Mouse (Mus musculus) ES-E14 (cell line): ENCODE measurements around the gene Lsm4. TPM values are rescaled to one million over a fixed set of nuclear protein-coding genes. Genes with fewer than 3 reads are reported as not detected.

Source experiments
- DNase-seq: peaks from one replicate; pipeline ENCODE4 v3.0.0-alpha.2; 2013; ENCODE audit warnings: low read depth, low spot score
- H3K27ac ChIP-seq: 2 replicates; pipeline ENCODE4 v1.5.1; 2012; ENCODE audit warnings: low read depth, mild to moderate bottlenecking, low read length, moderate library complexity, mixed read lengths; ENCODE audit not compliant: poor library complexity, insufficient read depth, severe bottlenecking
- H3K36me3 ChIP-seq: 2 replicates; pipeline ENCODE4 v1.6.1; 2012; ENCODE audit warnings: mild to moderate bottlenecking, low read length, moderate library complexity, mixed read lengths; ENCODE audit not compliant: control insufficient read depth, poor library complexity, insufficient read depth, severe bottlenecking
- H3K4me1 ChIP-seq, 2 experiments: fragments of 150-350 bp in 1 of 2; sonication (generic) in 1 of 2; 2 replicates each; pipeline ENCODE4 v1.6.1; 2012; ENCODE audit warnings: low read length in 2 of 2, mild to moderate bottlenecking in 1 of 2, mixed read lengths in 1 of 2; ENCODE audit not compliant: control insufficient read depth in 2 of 2, insufficient read depth in 2 of 2, poor library complexity in 1 of 2
- H3K4me3 ChIP-seq, 2 experiments: fragments of 150-350 bp in 1 of 2; sonication (generic) in 1 of 2; 2 replicates each; pipeline ENCODE4 v1.5.1; 2012; ENCODE audit warnings: low read length in 2 of 2, low read depth in 1 of 2, mild to moderate bottlenecking in 1 of 2, mixed read lengths in 1 of 2; ENCODE audit not compliant: insufficient read depth in 1 of 2, poor library complexity in 1 of 2, severe bottlenecking in 1 of 2
- H3K9ac ChIP-seq: 2 replicates; pipeline ENCODE4 v1.6.1; 2012; ENCODE audit warnings: low read depth, mild to moderate bottlenecking, low read length, mixed read lengths; ENCODE audit not compliant: poor library complexity, insufficient read depth, severe bottlenecking
- H3K9me3 ChIP-seq: fragments of 150-350 bp; sonication (generic); 2 replicates; pipeline ENCODE4 v1.6.1; 2012; ENCODE audit warnings: low read depth, mild to moderate bottlenecking, low read length; ENCODE audit not compliant: control insufficient read depth, insufficient read depth
- CHD2 ChIP-seq: IDR thresholded peaks from 2 replicates; pipeline ENCODE4 v1.6.1; 2014; ENCODE audit warnings: mild to moderate bottlenecking, low read depth, low read length, inconsistent platforms
- HCFC1 ChIP-seq: IDR thresholded peaks from 2 replicates; pipeline ENCODE4 v1.6.1; 2012; ENCODE audit warnings: low read length, inconsistent platforms, borderline replicate concordance; ENCODE audit not compliant: insufficient read depth
- MAFK ChIP-seq: IDR thresholded peaks from 2 replicates; pipeline ENCODE4 v1.6.1; 2014; ENCODE audit warnings: mild to moderate bottlenecking, low read depth, low read length, inconsistent platforms; ENCODE audit not compliant: insufficient read depth
- ZC3H11A ChIP-seq: IDR thresholded peaks from 2 replicates; pipeline ENCODE4 v1.6.1; 2012; ENCODE audit warnings: low read depth, mild to moderate bottlenecking, inconsistent platforms, low read length, borderline replicate concordance
- ZNF384 ChIP-seq: IDR thresholded peaks from 2 replicates; pipeline ENCODE4 v1.6.1; 2012; ENCODE audit warnings: low read depth, low read length, inconsistent platforms
- in situ Hi-C, 2 experiments: fragments of 600-800 bp; cut with MboI; formaldehyde crosslinking; loops; one replicate each; pipeline ENCODE4 v1.15.1; 2025; ENCODE audit warnings: low sequenced_read_pairs in 2 of 2, inconsistent platforms in 1 of 2; ENCODE audit not compliant: unreplicated experiment in 2 of 2
- total RNA-seq: library from RNA; depleted of rRNA; stranded (reverse); fragments of 300-350 nt; gene quantifications from 2 replicates; pipeline ENCODE4 v1.2.3, GENCODE M21; 2012

Lsm4 gene
- total RNA-seq, 1 experiment, result 171 TPM

DNA sequence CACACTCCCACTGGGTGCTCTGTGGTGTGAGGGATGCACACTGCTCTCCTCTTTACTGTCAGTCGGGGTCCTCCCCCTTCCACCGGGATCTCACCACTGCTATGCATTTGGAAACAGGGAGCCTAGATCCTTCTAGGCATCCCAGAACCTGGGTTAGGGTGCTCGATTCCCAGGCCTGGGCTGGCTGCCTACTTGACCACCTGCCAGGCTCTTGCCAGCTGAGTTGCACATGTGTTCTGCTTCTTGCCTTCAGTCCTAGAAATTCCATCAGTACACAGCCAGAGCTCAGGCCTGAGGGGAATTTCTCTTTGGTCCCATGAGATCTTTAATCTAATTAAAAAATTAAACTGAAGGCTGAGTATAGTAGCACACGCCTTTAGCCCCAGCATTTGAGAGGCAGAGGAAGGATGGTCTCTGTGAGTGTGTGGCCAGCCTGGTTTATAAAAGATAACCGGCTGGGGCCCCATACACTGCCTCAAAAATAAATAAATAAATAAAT, 16.9 kb downstream of the Lsm4 start:
- no peaks in the 10 kb centered on the region for H3K9me3 ChIP-seq

DNA sequence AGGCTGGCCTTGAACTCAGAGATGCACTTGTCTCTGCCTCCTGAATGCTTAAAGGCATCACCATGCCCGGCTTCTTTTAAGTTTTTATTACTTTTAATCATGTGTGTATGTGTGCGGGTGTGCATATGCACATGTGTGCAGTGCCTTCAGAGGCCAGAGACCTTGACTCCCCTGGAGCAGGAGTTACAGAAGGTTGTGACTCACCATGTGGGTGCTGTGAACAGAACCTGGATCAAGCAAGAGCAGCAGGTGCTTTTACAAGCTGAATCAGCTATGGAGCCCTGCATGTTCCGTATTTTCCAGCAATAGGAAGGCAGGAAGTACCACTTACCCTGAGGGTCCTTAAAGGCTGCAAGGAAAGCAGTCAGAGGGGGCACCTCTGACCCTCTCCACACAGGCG, 18.2 kb downstream of the Lsm4 start:
- no peaks in the 10 kb centered on the region for H3K9me3 ChIP-seq
- H3K27ac ChIP-seq, result peak overlapping the region; percentile 92
- peak overlapping the region; percentile 50 to 66 for H3K4me3 ChIP-seq
- in situ Hi-C loops, result no loop called here
- H3K4me1 ChIP-seq, result peaks cover 6 to 22% of the 10 kb centered on the region in 2 experiments; a peak in 3 of 4 replicates
- no peaks in the 10 kb centered on the region for H3K36me3 ChIP-seq
- TF ChIP-seq MAFK (no peak), ZC3H11A (no peak), CHD2 (no peak), ZNF384 (no peak), HCFC1 (no peak)
- no peak for DNase-seq
- peak overlapping the region; percentile 87 for H3K9ac ChIP-seq

More for the DNA sequence above, 16.9 kb downstream of the Lsm4 start:
- H3K4me3 ChIP-seq, result no peak overlapping the region
- DNase-seq, result no peak
- H3K9ac ChIP-seq, result no peak overlapping the region; the same call in 1 of the 2 replicates
- H3K4me1 ChIP-seq, result peaks cover 6 to 20% of the 10 kb centered on the region in 2 experiments; a peak in 3 of 4 replicates
- H3K36me3 ChIP-seq, result no peaks in the 10 kb centered on the region
- TF ChIP-seq HCFC1 (no peak), ZC3H11A (no peak), CHD2 (no peak), ZNF384 (no peak), MAFK (no peak)
- in situ Hi-C loops, result no loop called here
- H3K27ac ChIP-seq, result no peak overlapping the region

DNA sequence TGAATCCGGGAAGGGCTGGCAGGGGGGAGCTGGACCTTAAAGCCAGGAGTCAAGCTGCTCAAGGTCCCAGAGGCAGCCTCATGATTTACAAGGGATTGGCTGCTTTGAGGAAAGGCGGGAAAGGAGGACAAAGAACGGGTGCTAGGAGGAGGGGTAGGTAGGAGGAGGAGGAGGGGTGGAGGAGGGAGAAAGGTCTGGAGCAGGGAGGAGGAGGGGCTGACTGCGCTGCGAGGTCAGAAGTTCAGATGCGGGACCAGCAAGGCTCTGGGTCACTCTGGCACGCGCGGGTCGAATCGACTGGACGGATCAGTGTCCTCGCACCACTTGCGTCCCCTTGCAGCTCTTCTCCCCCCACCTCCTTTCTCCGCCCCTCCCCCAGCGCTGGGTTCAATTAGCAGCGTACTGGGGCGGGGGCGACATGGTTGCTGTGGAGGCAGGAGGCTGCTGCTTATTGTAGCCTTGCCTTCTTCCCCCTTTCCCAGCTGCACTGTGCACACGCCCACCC, 18.7 kb downstream of the Lsm4 start:
- peaks cover 6 to 22% of the 10 kb centered on the region in 2 experiments; a peak in 3 of 4 replicates for H3K4me1 ChIP-seq
- in situ Hi-C loops, result no loop called here
- peak; percentile 77 for DNase-seq

DNA sequence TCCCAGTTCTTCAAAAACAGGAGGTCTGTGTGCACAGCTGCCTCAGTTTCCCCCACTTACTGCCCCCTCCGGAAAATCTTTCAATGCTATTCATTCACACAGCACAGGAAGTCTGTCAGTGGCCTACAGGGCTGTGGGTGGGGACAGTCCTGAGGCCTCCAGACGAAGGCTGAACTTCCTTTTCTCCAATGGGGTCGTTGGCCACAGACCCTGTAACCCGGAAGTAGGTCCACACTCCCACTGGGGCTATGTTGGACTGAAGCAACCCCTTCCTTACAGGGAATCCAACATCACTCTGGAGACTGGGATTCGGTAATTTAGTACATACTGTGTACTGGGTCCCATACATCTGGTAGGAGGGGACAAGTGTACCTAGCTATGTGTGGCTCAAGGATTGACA, 20.6 kb downstream of the Lsm4 start:
- TF ChIP-seq CHD2 (no peak), ZNF384 (no peak), ZC3H11A (no peak), HCFC1 (no peak), MAFK (no peak)
- peaks cover 9 to 31% of the 10 kb centered on the region in 2 experiments; a peak in 3 of 4 replicates for H3K4me1 ChIP-seq
- no peaks in the 10 kb centered on the region for H3K9me3 ChIP-seq
- H3K9ac ChIP-seq, result no peak overlapping the region; the same call in 1 of the 2 replicates
- in situ Hi-C loops, result no loop called here
- H3K4me3 ChIP-seq, result no peak overlapping the region
- DNase-seq, result no peak
- H3K27ac ChIP-seq, result no peak overlapping the region; the same call in 1 of the 2 replicates
- no peaks in the 10 kb centered on the region for H3K36me3 ChIP-seq

More for the DNA sequence above, 18.7 kb downstream of the Lsm4 start:
- Histone ChIP-seq H3K4me3 (peak overlapping the region; percentile 50 to 66), H3K9ac (peak overlapping the region; percentile 87), H3K27ac (peak overlapping the region; percentile 92), H3K36me3 (no peaks in the 10 kb centered on the region), H3K9me3 (no peaks in the 10 kb centered on the region)
- TF ChIP-seq HCFC1 (peak; percentile 36; the same call in 1 of the 2 replicates), CHD2 (no peak)
